Mouse (Mus musculus) embryonic fibroblast, embryonic 13.5 days (primary cell): ENCODE measurements around the gene Cldn15. TPM values are rescaled to one million over a fixed set of nuclear protein-coding genes. Genes with fewer than 3 reads are reported as not detected.

ENCODE experiments used
- H3K27ac ChIP-seq: 2 replicates; pipeline ENCODE4 v1.5.1; 2012; ENCODE audit warnings: low read length, control low read depth, inconsistent platforms; ENCODE audit not compliant: insufficient read depth
- H3K4me1 ChIP-seq: 2 replicates; pipeline ENCODE4 v1.6.1; 2011; ENCODE audit warnings: low read length; ENCODE audit not compliant: control insufficient read depth, insufficient read depth
- H3K4me3 ChIP-seq: 2 replicates; pipeline ENCODE4 v1.5.1; 2011; ENCODE audit warnings: mild to moderate bottlenecking, control low read depth, low read length; ENCODE audit not compliant: insufficient read depth
- CTCF ChIP-seq: IDR thresholded peaks from 2 replicates; pipeline ENCODE4 v1.5.1; 2011; ENCODE audit warnings: mild to moderate bottlenecking, control low read depth, low read length, moderate library complexity, borderline replicate concordance; ENCODE audit not compliant: insufficient read depth
- POLR2A ChIP-seq: IDR thresholded peaks from 2 replicates; pipeline ENCODE4 v1.6.1; 2011; ENCODE audit warnings: low read depth, mild to moderate bottlenecking, control low read depth, low read length, moderate library complexity
- polyA plus RNA-seq: library from polyadenylated mRNA; stranded (reverse); fragments of >200 nt; gene quantifications from 2 replicates; pipeline ENCODE4 v1.2.4, GENCODE M21; 2011; ENCODE audit warnings: low read depth; ENCODE audit not compliant: missing spikeins, insufficient read length

Gene Cldn15
- polyA plus RNA-seq, 1 experiment = not detected

DNA sequence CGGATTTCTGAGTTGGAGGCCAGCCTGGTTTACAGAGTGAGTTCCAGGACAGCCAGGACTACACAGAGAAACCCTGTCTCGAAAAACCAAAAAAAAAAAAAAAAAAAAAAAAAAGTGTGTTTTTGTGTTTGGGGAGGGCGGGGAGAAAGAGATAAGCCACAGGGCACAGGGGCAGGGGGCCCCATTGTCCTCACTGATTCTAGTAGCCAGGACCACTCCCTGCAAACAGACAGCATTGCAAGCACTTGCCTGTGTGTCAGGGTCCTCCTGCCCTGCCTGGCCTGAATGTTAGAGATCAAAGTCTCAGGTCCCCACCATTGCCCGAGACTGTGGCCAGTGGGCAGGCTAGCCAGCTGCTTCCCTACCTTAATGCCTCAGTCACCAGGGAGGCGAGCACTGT, 33.0 kb downstream of the Cldn15 start:
- Histone ChIP-seq H3K4me3 (no peak overlapping the region), H3K27ac (no peak overlapping the region), H3K4me1 (no peaks in the 10 kb centered on the region)
- TF ChIP-seq CTCF (no peak), POLR2A (no peak)

DNA sequence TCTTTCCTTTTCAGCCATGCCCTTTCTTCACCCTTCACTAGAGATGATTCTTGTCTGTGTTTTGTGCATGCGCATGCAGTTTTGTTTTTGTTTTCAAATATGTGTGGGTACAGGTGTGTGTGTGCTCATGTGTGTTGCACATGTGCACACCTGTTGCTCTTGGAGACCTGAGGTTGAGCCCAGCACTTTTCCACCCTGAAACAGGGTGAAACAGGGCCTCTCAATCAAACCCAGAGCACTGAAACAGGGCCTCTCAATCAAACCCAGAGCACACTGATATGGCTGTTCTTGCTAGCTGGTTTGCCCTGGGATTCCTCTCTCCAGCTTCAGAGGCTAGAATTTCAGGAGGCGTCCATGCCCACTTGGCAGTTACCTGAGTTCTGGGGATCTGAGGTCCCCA, 34.2 kb downstream of the Cldn15 start:
- Histone ChIP-seq H3K27ac (no peak overlapping the region), H3K4me1 (no peaks in the 10 kb centered on the region), H3K4me3 (no peak overlapping the region)
- TF ChIP-seq CTCF = no peak
- TF ChIP-seq POLR2A = no peak

DNA sequence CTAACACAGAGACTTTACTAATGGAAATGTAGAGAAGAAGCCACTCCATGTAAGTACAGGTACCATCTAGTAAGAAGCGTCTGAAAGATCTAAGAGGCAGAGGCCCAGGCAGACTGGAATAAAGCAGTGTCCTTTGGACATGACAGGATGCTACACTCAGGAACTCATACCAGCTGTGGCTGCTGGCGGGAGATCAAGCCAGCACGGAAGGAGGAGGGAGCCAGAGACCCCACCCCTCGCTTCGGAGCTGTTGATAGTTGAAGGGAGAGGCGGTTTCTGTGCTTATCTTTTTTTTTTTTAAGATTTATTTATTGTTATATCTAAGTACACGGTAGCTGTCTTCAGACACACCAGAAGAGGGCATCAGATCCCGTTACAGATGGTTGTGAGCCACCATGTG, 40.9 kb downstream of the Cldn15 start:
- no peaks in the 10 kb centered on the region for H3K4me1 ChIP-seq
- H3K27ac ChIP-seq = no peak overlapping the region
- no peak overlapping the region for H3K4me3 ChIP-seq
- TF ChIP-seq POLR2A (no peak), CTCF (no peak)

DNA sequence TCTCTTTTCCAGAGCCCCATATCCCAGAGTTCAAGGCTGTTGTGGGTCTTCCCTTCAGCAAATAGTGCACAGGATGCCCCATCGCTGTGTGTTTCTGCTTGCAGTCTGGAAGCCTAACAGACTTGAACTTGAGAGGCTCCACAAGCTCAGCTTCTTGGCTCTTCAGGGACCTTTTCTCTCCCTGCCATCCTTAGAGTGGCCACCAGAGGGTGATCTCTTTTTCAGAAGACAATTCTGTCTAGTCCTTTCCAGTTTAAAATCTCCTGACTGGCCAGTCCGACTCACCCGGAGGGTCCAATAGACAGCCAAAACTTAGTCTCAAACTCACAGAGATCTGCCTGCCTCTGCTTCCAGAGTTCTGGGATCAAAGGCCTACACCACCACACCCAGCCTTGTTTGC, 43.6 kb downstream of the Cldn15 start:
- TF ChIP-seq POLR2A = no peak
- Histone ChIP-seq H3K4me1 (peaks cover 5% of the 10 kb centered on the region), H3K4me3 (no peak overlapping the region)

DNA sequence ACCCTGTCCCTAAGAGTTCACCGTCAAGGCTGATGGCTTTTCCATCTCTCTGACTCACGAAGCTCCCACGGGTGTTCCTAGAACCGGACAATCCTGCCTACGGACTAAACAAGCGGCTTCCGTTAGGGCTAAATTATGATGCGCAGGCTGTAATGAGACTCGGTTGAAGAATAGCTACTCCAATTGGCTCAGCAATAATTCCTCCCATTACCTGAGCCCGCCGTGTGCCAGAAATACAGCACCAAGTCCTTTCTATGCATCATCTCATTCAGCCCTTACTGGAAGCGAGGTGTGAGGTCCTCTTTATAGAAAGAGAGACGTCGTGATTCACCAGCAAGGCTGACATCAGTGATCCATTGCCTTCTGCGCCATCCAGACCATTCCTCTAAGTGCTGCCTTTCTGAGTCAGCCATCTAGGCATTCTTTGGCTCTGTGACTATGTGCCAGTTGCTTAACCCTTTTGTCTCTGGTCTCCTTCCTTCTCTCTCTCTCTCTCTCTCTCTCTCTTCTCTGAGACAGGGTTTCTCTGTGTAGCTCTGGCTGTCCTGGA, 46.1 kb downstream of the Cldn15 start:
- Histone ChIP-seq H3K27ac (peak overlapping the region; percentile 2; the same call in 1 of the 2 replicates), H3K4me1 (peaks cover 9% of the 10 kb centered on the region), H3K4me3 (no peak overlapping the region)
- TF ChIP-seq POLR2A = no peak
- no peak for TF ChIP-seq CTCF

More for the DNA sequence above, 43.6 kb downstream of the Cldn15 start:
- H3K27ac ChIP-seq = no peak overlapping the region

DNA sequence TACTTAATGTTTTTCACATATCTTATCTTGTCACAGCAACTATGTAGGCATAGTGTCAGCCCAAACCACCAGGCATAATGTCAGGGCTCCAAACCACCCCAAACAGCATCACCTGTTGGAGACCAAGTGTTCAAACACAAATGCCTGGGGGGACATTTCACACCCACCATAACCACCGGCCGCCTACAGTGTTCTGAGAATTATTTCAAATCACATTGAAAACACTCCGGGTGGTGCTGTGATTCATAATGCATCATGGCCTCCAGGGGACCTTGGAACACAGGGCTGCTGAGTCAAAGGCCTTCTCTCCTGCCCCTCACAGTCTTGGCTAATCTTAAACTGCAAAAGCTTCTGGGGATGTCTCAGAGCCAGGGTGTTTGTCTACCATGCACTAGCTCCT, 49.5 kb downstream of the Cldn15 start:
- Histone ChIP-seq H3K4me1 (peaks cover 9% of the 10 kb centered on the region), H3K4me3 (no peak overlapping the region), H3K27ac (peak overlapping the region; percentile 78)
- no peak for TF ChIP-seq CTCF
- no peak for TF ChIP-seq POLR2A

DNA sequence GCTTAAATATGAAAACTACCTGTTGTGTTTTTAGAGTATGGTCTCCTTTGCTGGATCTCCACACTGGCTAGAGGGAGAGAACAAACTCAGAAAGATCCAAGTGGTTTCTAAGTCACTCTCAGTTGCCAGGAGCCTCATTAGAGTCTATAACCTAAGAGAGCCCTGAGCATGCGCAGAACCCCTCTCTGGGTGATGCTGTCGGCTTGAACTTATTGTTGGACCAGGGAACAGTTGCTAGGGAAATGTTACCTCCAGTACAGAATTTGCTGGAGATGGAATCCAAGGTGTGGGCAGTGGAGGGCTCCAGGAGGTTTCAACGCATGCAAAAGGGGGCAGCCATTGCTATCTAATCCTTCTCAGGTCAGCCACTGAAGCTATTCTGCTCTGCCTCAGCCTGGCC, 57.9 kb downstream of the Cldn15 start:
- H3K27ac ChIP-seq = no peak overlapping the region
- H3K4me1 ChIP-seq = 0 out of 2 replicates have a peak, but pooled peaks cover 1% of the 10 kb centered on the region
- TF ChIP-seq CTCF (no peak), POLR2A (no peak)
- no peak overlapping the region for H3K4me3 ChIP-seq

DNA sequence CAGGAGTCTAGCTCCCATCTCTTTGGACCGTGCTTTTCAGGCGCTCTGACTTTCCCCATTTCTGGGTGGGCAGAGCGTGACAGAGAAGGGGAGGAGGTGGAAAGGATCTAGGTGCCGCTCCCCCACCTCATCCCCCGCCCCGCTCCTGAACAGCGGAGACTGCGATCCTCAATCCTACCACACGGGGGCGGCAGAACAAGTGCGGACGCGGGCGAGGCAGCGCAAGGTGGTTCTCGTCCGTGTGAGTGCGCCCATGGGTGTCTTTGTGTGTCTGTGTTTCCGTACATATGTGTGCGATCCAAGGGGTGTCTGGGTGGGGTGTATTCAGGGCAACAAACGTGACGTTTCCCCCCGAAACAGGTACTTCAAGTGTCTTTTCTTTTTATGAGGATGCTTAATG, 58.7 kb downstream of the Cldn15 start:
- no peak overlapping the region for H3K4me3 ChIP-seq
- TF ChIP-seq CTCF (peak; percentile 98), POLR2A (no peak)
- 0 out of 2 replicates have a peak, but pooled peaks cover 4% of the 10 kb centered on the region for H3K4me1 ChIP-seq
- H3K27ac ChIP-seq = no peak overlapping the region

Other genes starting within 250 kb of the Cldn15 start
- 4.4 TPM in 1 of 2 replicates, not detected in the other for gene Col26a1, start 83.4 kb upstream of the Cldn15 start, polyA plus RNA-seq
- gene Ift22, start 58.5 kb upstream of the Cldn15 start, polyA plus RNA-seq = 30.0 and 32.3 TPM in 2 replicates
- gene Fis1, start 13.3 kb upstream of the Cldn15 start, polyA plus RNA-seq = 107 and 111 TPM in 2 replicates
- 120 and 152 TPM in 2 replicates for gene Plod3, start 20.4 kb downstream of the Cldn15 start, polyA plus RNA-seq
- 38.5 and 43.5 TPM in 2 replicates for gene Znhit1, start 21.4 kb downstream of the Cldn15 start, polyA plus RNA-seq
- gene Vgf, start 59.8 kb downstream of the Cldn15 start, polyA plus RNA-seq = 2.1 and 3.8 TPM in 2 replicates
- gene Ap1s1, start 79.5 kb downstream of the Cldn15 start, polyA plus RNA-seq = 149 and 166 TPM in 2 replicates
- 646 and 1,921 TPM in 2 replicates for gene Serpine1, start 105.7 kb downstream of the Cldn15 start, polyA plus RNA-seq
- 20.2 and 23.4 TPM in 2 replicates for gene Trim56, start 149.6 kb downstream of the Cldn15 start, polyA plus RNA-seq
- gene Muc3, start 182.7 kb downstream of the Cldn15 start, polyA plus RNA-seq = not detected in 2 replicates
- not detected in 2 replicates for gene Muc3a, start 245.8 kb downstream of the Cldn15 start, polyA plus RNA-seq